Mouse (Mus musculus) kidney, postnatal 4 days (tissue): ENCODE results near the gene Prep.

Experiments
- DNase-seq, 2 experiments: peaks; one replicate each; pipeline ENCODE4 v3.0.0; 2021; ENCODE audit warnings: mixed read lengths in 2 of 2

The Prep gene

GRCm38 (mm10) chr10:45066931-45067308, at the start of gene Prep:
Gene Prep (plus strand): TSS chr10:45067203.
- DNase-seq = peak; percentile 94 to 96

- no peak for DNase-seq
Measured at GRCm38 (mm10) chr10:45017352-45017751, 49.7 kb upstream of the Prep start.

- DNase-seq = no peak
Measured at GRCm38 (mm10) chr10:45017851-45018250, 49.2 kb upstream of the Prep start.

- DNase-seq = peak in 1 of 2 experiments; percentile 10
Measured at GRCm38 (mm10) chr10:45019418-45019817, 47.6 kb upstream of the Prep start.

GRCm38 (mm10) chr10:45019849-45020248, 47.2 kb upstream of the Prep start:
- no peak for DNase-seq

GRCm38 (mm10) chr10:45020291-45020690, 46.7 kb upstream of the Prep start:
- no peak for DNase-seq

- DNase-seq = no peak
Measured at GRCm38 (mm10) chr10:45025184-45025583, 41.8 kb upstream of the Prep start.

- no peak for DNase-seq
Measured at GRCm38 (mm10) chr10:45026935-45027334, 40.1 kb upstream of the Prep start.

GRCm38 (mm10) chr10:45045268-45045928, 21.6 kb upstream of the Prep start:
- DNase-seq = peak; percentile 87 to 88

GRCm38 (mm10) chr10:45048158-45048557, 18.8 kb upstream of the Prep start:
- no peak for DNase-seq

- DNase-seq = peak; percentile 15 to 30
Measured at GRCm38 (mm10) chr10:45048622-45049021, 18.4 kb upstream of the Prep start.

GRCm38 (mm10) chr10:45051125-45051744, 15.8 kb upstream of the Prep start:
- DNase-seq = peak; percentile 87

- no peak for DNase-seq
Measured at GRCm38 (mm10) chr10:45058361-45058760, 8.6 kb upstream of the Prep start.

GRCm38 (mm10) chr10:45060841-45061240, 6.2 kb upstream of the Prep start:
- DNase-seq = no peak

- peak in 1 of 2 experiments; percentile 38 for DNase-seq
Measured at GRCm38 (mm10) chr10:45066131-45066930, 672 bp upstream of the Prep start.

GRCm38 (mm10) chr10:45067436-45067925, 478 bp downstream of the Prep start:
- peak in 1 of 2 experiments; percentile 69 for DNase-seq

- no peak for DNase-seq
Measured at GRCm38 (mm10) chr10:45069557-45069956, 2.6 kb downstream of the Prep start.

GRCm38 (mm10) chr10:45070362-45070761, 3.4 kb downstream of the Prep start:
- DNase-seq = no peak

GRCm38 (mm10) chr10:45070929-45071813, 4.2 kb downstream of the Prep start:
- peak in 1 of 2 experiments; percentile 26 for DNase-seq

- DNase-seq = no peak
Measured at GRCm38 (mm10) chr10:45072339-45072738, 5.3 kb downstream of the Prep start.

- no peak for DNase-seq
Measured at GRCm38 (mm10) chr10:45074543-45074942, 7.5 kb downstream of the Prep start.

- DNase-seq = no peak
Measured at GRCm38 (mm10) chr10:45075491-45076051, 8.6 kb downstream of the Prep start.
